Mouse (Mus musculus): ENCODE results near the gene Gadd45g.

DNA sequence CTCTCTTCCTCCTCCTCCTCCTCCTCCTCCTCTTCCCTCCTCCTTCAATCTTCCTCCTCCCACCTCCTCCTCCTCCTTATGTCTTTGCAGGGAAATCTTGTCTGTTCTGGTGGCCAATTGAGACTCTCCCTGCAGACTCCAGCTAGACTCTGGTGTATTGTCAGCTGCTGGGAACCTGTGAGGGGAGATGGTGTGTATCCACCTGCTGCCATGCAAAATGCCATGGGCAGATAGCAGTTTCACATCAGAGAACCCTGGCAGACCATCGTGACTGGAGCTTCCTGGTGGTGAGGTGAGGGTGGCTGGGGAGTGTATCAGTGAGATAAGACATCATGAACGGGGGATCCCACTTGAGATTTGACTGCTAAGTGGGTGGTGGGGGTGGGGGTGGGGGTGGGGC, 12.0 kb upstream of the Gadd45g start:
- no peak for TF ChIP-seq MYC (IDR thresholded peaks at IDR 0.05; ENCODE audit: low read depth, low read length)
- TF ChIP-seq CTCF (conservative IDR thresholded peaks at IDR 0.05 in 1 of 2, IDR thresholded peaks at IDR 0.05 in 1 of 2; ENCODE audit: low read depth in 2 of 2, low read length in 2 of 2), result no peak
- TF ChIP-seq POLR2A (IDR thresholded peaks at IDR 0.05; ENCODE audit: low read depth, low read length), result no peak
- TF ChIP-seq ZNF384 (IDR thresholded peaks at IDR 0.05; ENCODE audit: low read depth, low read length), result no peak
- no peak for TF ChIP-seq USF1 (IDR thresholded peaks at IDR 0.05; ENCODE audit: low read depth, low read length)
- no peak for TF ChIP-seq TBP (conservative IDR thresholded peaks at IDR 0.05; ENCODE audit: low read depth, low read length)
